Mouse (Mus musculus): Measurements from ENCODE around the gene Gtsf1.

DNA sequence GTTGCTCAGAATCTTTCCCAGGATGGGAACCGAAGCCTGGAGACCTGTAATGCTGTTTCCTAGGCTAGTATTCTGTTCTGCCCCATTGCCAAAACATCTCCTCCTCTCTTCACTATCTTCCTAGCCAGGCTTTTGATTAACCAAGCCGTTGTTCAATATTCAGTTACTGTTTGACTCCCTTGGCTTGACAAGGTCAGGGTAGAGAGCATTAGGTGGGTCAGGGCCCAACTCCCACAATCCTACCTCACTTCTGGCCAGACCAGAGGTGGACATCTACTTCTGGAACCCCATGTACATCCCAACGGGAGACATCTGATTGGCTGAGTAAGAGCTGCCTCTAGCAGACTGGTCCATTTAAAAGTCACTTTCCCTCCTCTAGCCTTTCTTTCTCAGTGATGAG is 67.3 kb downstream of the Gtsf1 start:
- TF ChIP-seq CTCF (IDR thresholded peaks at IDR 0.05; ENCODE audit: borderline replicate concordance, insufficient read depth, low read depth, low read length): no peak
- TF ChIP-seq POLR2A (IDR thresholded peaks at IDR 0.05; ENCODE audit: borderline replicate concordance, insufficient read depth, low read length): no peak
